Mouse (Mus musculus) ES-E14 (cell line): Measurements from ENCODE around the gene Capn11. TPM values are rescaled to one million over a fixed set of nuclear protein-coding genes. Genes with fewer than 3 reads are reported as not detected.

Experiments used
- DNase-seq: peaks from one replicate; pipeline ENCODE4 v3.0.0-alpha.2; 2013; ENCODE audit warnings: low read depth, low spot score
- H3K27ac ChIP-seq: 2 replicates; pipeline ENCODE4 v1.5.1; 2012; ENCODE audit warnings: low read depth, mild to moderate bottlenecking, low read length, moderate library complexity, mixed read lengths; ENCODE audit not compliant: poor library complexity, insufficient read depth, severe bottlenecking
- H3K36me3 ChIP-seq: 2 replicates; pipeline ENCODE4 v1.6.1; 2012; ENCODE audit warnings: mild to moderate bottlenecking, low read length, moderate library complexity, mixed read lengths; ENCODE audit not compliant: control insufficient read depth, poor library complexity, insufficient read depth, severe bottlenecking
- H3K4me1 ChIP-seq, 2 experiments: fragments of 150-350 bp in 1 of 2; sonication (generic) in 1 of 2; 2 replicates each; pipeline ENCODE4 v1.6.1; 2012; ENCODE audit warnings: low read length in 2 of 2, mild to moderate bottlenecking in 1 of 2, mixed read lengths in 1 of 2; ENCODE audit not compliant: control insufficient read depth in 2 of 2, insufficient read depth in 2 of 2, poor library complexity in 1 of 2
- H3K4me3 ChIP-seq, 2 experiments: fragments of 150-350 bp in 1 of 2; sonication (generic) in 1 of 2; 2 replicates each; pipeline ENCODE4 v1.5.1; 2012; ENCODE audit warnings: low read length in 2 of 2, low read depth in 1 of 2, mild to moderate bottlenecking in 1 of 2, mixed read lengths in 1 of 2; ENCODE audit not compliant: insufficient read depth in 1 of 2, poor library complexity in 1 of 2, severe bottlenecking in 1 of 2
- H3K9ac ChIP-seq: 2 replicates; pipeline ENCODE4 v1.6.1; 2012; ENCODE audit warnings: low read depth, mild to moderate bottlenecking, low read length, mixed read lengths; ENCODE audit not compliant: poor library complexity, insufficient read depth, severe bottlenecking
- H3K9me3 ChIP-seq: fragments of 150-350 bp; sonication (generic); 2 replicates; pipeline ENCODE4 v1.6.1; 2012; ENCODE audit warnings: low read depth, mild to moderate bottlenecking, low read length; ENCODE audit not compliant: control insufficient read depth, insufficient read depth
- CHD2 ChIP-seq: IDR thresholded peaks from 2 replicates; pipeline ENCODE4 v1.6.1; 2014; ENCODE audit warnings: mild to moderate bottlenecking, low read depth, low read length, inconsistent platforms
- HCFC1 ChIP-seq: IDR thresholded peaks from 2 replicates; pipeline ENCODE4 v1.6.1; 2012; ENCODE audit warnings: low read length, inconsistent platforms, borderline replicate concordance; ENCODE audit not compliant: insufficient read depth
- MAFK ChIP-seq: IDR thresholded peaks from 2 replicates; pipeline ENCODE4 v1.6.1; 2014; ENCODE audit warnings: mild to moderate bottlenecking, low read depth, low read length, inconsistent platforms; ENCODE audit not compliant: insufficient read depth
- ZC3H11A ChIP-seq: IDR thresholded peaks from 2 replicates; pipeline ENCODE4 v1.6.1; 2012; ENCODE audit warnings: low read depth, mild to moderate bottlenecking, inconsistent platforms, low read length, borderline replicate concordance
- ZNF384 ChIP-seq: IDR thresholded peaks from 2 replicates; pipeline ENCODE4 v1.6.1; 2012; ENCODE audit warnings: low read depth, low read length, inconsistent platforms
- in situ Hi-C, 2 experiments: fragments of 600-800 bp; cut with MboI; formaldehyde crosslinking; loops; one replicate each; pipeline ENCODE4 v1.15.1; 2025; ENCODE audit warnings: low sequenced_read_pairs in 2 of 2, inconsistent platforms in 1 of 2; ENCODE audit not compliant: unreplicated experiment in 2 of 2
- total RNA-seq: library from RNA; depleted of rRNA; stranded (reverse); fragments of 300-350 nt; gene quantifications from 2 replicates; pipeline ENCODE4 v1.2.3, GENCODE M21; 2012

The Capn11 gene
- total RNA-seq, 1 experiment: not detected

GRCm38 (mm10) chr17:45601877-45602304, 57.2 kb downstream of the Capn11 start, which contains the start of gene Mymx:
TSS of gene Mymx (minus strand) at chr17:45602102.
- TF ChIP-seq CHD2: 0 out of 2 replicates have a peak, but pooled peaks have one; percentile 34
- TF ChIP-seq ZNF384: no peak
- Histone ChIP-seq H3K4me1 (peaks cover 10% of the 10 kb centered on the region in 2 experiments; a peak in 3 of 4 replicates), H3K9ac (peak within 1 kb of the TSS; percentile 79), H3K4me3 (peak within 1 kb of the TSS; percentile 62 to 72), H3K27ac (peak within 1 kb of the TSS; percentile 95), H3K9me3 (no peaks in the 10 kb centered on the region), H3K36me3 (0 out of 2 replicates have a peak, but pooled peaks cover 5% of the 10 kb centered on the region)
- in situ Hi-C loops: no loop called here
- DNase-seq: peak; percentile 98

GRCm38 (mm10) chr17:45601325-45601724, 57.8 kb downstream of the Capn11 start:
- H3K36me3 ChIP-seq: 0 out of 2 replicates have a peak, but pooled peaks cover 5% of the 10 kb centered on the region
- TF ChIP-seq ZNF384 (no peak), CHD2 (no peak), ZC3H11A (no peak), MAFK (no peak), HCFC1 (no peak)
- DNase-seq: no peak
- peak overlapping the region; percentile 62 to 72 for H3K4me3 ChIP-seq
- in situ Hi-C loops: no loop called here
- peak overlapping the region; percentile 83 for H3K27ac ChIP-seq
- H3K9ac ChIP-seq: peak overlapping the region; percentile 79
- H3K4me1 ChIP-seq: peaks cover 7 to 15% of the 10 kb centered on the region in 2 experiments
- H3K9me3 ChIP-seq: no peaks in the 10 kb centered on the region

DNA sequence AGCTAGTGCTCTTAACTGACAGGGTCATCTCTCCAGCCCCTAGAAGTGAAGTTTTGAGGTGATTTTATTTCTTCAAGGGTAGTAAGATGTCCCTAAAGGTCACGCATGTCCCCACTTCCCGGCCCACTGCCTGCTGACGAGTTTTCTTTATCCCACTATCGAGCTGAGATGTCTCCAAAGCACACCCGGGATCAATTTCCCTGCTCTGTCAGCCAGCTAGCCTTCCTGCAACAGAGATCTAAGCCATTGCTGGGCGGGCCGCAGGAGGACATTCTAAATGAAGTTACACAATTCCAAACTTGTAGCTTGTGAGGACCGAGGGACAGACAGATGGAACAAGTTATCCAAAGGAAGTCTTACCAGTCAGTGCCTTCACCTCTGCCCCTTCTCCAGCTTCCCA, 58.9 kb downstream of the Capn11 start:
- H3K4me3 ChIP-seq: peak overlapping the region; percentile 62 to 72
- no peak for TF ChIP-seq ZC3H11A
- no peak for TF ChIP-seq HCFC1
- no peak for TF ChIP-seq MAFK
- TF ChIP-seq ZNF384: no peak
- no peak for TF ChIP-seq CHD2
- 0 out of 2 replicates have a peak, but pooled peaks cover 5% of the 10 kb centered on the region for H3K36me3 ChIP-seq
- peak overlapping the region; percentile 83 for H3K27ac ChIP-seq
- no peaks in the 10 kb centered on the region for H3K9me3 ChIP-seq
- peaks cover 7 to 15% of the 10 kb centered on the region in 2 experiments for H3K4me1 ChIP-seq
- no peak for DNase-seq
- H3K9ac ChIP-seq: peak overlapping the region; percentile 79
- in situ Hi-C loops: no loop called here

- Histone ChIP-seq H3K36me3 (0 out of 2 replicates have a peak, but pooled peaks cover 5% of the 10 kb centered on the region), H3K27ac (peak within 1 kb of the TSS; percentile 83), H3K4me3 (peak within 1 kb of the TSS; percentile 62 to 72), H3K4me1 (peaks cover 7 to 15% of the 10 kb centered on the region in 2 experiments), H3K9ac (peak within 1 kb of the TSS; percentile 79), H3K9me3 (no peaks in the 10 kb centered on the region)
- no peak for DNase-seq
- TF ChIP-seq ZNF384: no peak
- TF ChIP-seq CHD2: no peak
- no peak for TF ChIP-seq HCFC1
- no peak for TF ChIP-seq MAFK
- no peak for TF ChIP-seq ZC3H11A
- in situ Hi-C loops: no loop called here
Observed at GRCm38 (mm10) chr17:45599446-45600242, 59.5 kb downstream of the Capn11 start, which contains the start of gene Slc29a1. TSS of gene Slc29a1 (minus strand) at chr17:45599606.
